10 mouse cellular contexts compared by ENCODE assay signal in the genomic region with DNA sequence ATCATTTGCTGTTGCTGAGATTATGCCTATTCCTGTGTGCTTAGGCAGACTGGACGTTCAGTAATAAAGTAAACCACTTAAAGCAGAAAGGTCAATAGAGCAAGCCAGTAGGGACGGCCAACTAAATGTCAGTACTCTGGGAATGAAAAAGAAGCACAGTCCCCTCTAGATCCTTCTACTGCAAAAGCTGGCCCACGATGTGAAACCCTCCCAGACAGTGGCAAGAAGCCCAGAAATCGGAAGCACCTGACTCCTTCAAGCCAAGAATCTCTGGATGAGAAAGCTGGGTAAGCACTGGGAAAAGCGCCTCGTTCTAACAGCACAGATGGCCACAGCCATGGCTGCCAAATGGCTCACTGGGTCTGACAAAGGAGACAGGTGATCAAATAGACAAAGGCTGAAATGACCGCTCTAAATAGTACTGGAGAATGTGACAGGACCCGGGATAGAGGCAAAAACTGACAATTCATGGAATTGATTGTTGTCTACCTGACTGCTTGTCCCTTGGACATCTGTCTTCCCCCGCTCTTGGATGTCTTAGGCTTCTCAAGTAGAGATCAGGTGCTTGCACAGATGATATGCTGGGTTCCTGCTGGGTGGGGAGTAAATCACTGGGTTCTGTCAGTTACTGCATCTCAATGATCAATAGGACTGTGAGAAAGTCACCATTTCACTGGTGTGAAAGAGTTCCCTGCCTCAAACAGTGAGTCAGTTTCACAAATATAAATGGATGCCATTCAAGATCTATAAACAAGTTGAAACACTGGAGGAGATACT.
DNase-seq lines count a peak whose midpoint lies in the region; ATAC-seq lines count a peak whose summit lies in the region.
"Had no signal": no experiment of that assay in that cellular context is flagged by ENCODE, and none has a peak within 500 bp of the region (broad histone marks: within the 10 kb centered on the region; RNA-seq: fewer than 3 reads in every experiment).

No protein-coding gene starts in this region.

- no peak overlapping the region for H3K27ac ChIP-seq in heart, embryonic 16.5 days (ENCODE audit: low read length)
- H3K27ac ChIP-seq: midbrain, embryonic 12.5 days had no signal

- H3K36me3 ChIP-seq in heart, embryonic 16.5 days (ENCODE audit: control insufficient read depth, insufficient read depth): no peaks in the 10 kb centered on the region
- H3K36me3 ChIP-seq: midbrain, embryonic 12.5 days had no signal

- H3K9ac ChIP-seq in heart, embryonic 16.5 days (ENCODE audit: low read length): no peak overlapping the region
- H3K9ac ChIP-seq: midbrain, embryonic 12.5 days had no signal

- H3K9me3 ChIP-seq in heart, embryonic 16.5 days (replicated peaks; ENCODE audit: control insufficient read depth, low read length): no peaks in the 10 kb centered on the region
- H3K9me3 ChIP-seq: midbrain, embryonic 12.5 days had no signal

- H3K27me3 ChIP-seq in heart, embryonic 16.5 days (ENCODE audit: control insufficient read depth, insufficient read depth, low read length): no peaks in the 10 kb centered on the region
- H3K27me3 ChIP-seq: midbrain, embryonic 12.5 days; Patski had no signal

- no peaks in the 10 kb centered on the region for H3K4me1 ChIP-seq in heart, embryonic 16.5 days (ENCODE audit: control insufficient read depth, insufficient read depth, low read length)
- H3K4me1 ChIP-seq: midbrain, embryonic 12.5 days had no signal

- WGBS in heart, embryonic 16.5 days: 52% methylated on average over 9 of the region's 9 CpGs

- peak; percentile 66 for DNase-seq in layer of hippocampus, adult 11-12 months (ENCODE audit: low spot score)
- no peak for DNase-seq in layer of hippocampus, adult 9-10 months (ENCODE audit: low spot score)
- DNase-seq in cerebellum, postnatal 36 days: peak; percentile 96 to 99
- peak; percentile 57 to 93 for DNase-seq in left cerebral cortex, postnatal 25 days (ENCODE audit: low spot score in 2 of 2)
- DNase-seq in telencephalon, adult 2 months (ENCODE audit: low read depth, low spot score): peak; percentile 80
- no peak for DNase-seq in embryo, embryonic 10 days (ENCODE audit: low spot score)

- H3K4me2 ChIP-seq in heart, embryonic 16.5 days (ENCODE audit: low read depth, low read length): no peak overlapping the region
- H3K4me2 ChIP-seq: midbrain, embryonic 12.5 days had no signal

- peak; percentile 60 for ATAC-seq in heart, embryonic 16.5 days (replicated peaks; ENCODE audit: extremely low read depth, insufficient read depth, low FRiP score)
- no peak for ATAC-seq in monocyte, adult 5-6 weeks (replicated peaks; ENCODE audit: insufficient number of reproducible peaks, low FRiP score, low TSS enrichment, poor library complexity, severe bottlenecking)
- ATAC-seq: Patski had no signal

- H3K4me3 ChIP-seq in heart, embryonic 16.5 days (ENCODE audit: low read length): no peak overlapping the region
- H3K4me3 ChIP-seq: midbrain, embryonic 12.5 days had no signal

- intact Hi-C loops in left cerebral cortex, postnatal 25 days (cut with DNase I): loop anchor here (5.0 kb wide), 2 partner anchors 112 to 223 kb away; no protein-coding TSS in a partner anchor

Comparison
In these comparisons a context has a peak if more than half of its experiments do, and no peak if none do; other contexts are left out.
1. DNase-seq: peak in layer of hippocampus, adult 11-12 months (single experiment), cerebellum, postnatal 36 days (2 of 2), left cerebral cortex, postnatal 25 days (2 of 2) and telencephalon, adult 2 months (single experiment); none in layer of hippocampus, adult 9-10 months (single experiment) and embryo, embryonic 10 days (single experiment).